Mouse (Mus musculus) monocyte, adult 2 months (primary cell): ENCODE data around the gene 1700020L24Rik.
A peak's percentile ranks its signal among the peaks of the same experiment; 100 is the strongest.

ENCODE experiments used
- DNase-seq, 2 experiments: peaks; one replicate each; pipeline ENCODE4 v3.0.0; 2022; ENCODE audit warnings: low spot score in 2 of 2, low read depth in 1 of 2

The 1700020L24Rik gene

GRCm38 (mm10) chr11:83471766-83472165, 34.3 kb downstream of the 1700020L24Rik start:
- no peak for DNase-seq

GRCm38 (mm10) chr11:83472324-83473234, 35.1 kb downstream of the 1700020L24Rik start, which contains the start of gene Taf15:
Gene Taf15, plus strand, starts transcription at chr11:83473086.
- peak; percentile 94 to 97 for DNase-seq

- DNase-seq: no peak
Observed at GRCm38 (mm10) chr11:83473235-83474016, 35.9 kb downstream of the 1700020L24Rik start.
